Mouse (Mus musculus): ENCODE data around the gene AU021092.

Gene AU021092

GRCm38 (mm10) chr16:5214126-5214525, 8.0 kb downstream of the AU021092 start:
- no peak for DNase-seq (ENCODE audit: low spot score in 2 of 2)

DNA sequence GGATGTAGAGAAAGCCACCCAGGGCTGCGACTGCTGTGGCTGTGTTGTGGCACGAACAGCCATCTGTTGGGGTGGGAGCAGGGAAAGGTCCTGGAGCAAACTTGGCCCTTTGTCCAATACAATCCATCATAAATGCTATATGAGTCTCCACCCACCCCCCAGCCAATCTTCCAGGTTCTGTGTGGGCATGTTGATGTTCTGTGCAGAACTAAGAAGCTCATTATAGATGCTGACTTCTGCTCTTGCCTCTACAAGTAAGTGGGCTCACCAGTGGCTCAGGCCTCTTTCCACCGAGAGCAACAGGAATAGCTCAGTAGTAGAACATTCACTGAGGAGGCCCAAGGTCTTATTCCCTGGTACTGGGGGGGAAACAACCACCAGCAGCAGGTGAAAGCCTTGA, 9.9 kb downstream of the AU021092 start:
- DNase-seq (ENCODE audit: low spot score in 2 of 2), result no peak

DNA sequence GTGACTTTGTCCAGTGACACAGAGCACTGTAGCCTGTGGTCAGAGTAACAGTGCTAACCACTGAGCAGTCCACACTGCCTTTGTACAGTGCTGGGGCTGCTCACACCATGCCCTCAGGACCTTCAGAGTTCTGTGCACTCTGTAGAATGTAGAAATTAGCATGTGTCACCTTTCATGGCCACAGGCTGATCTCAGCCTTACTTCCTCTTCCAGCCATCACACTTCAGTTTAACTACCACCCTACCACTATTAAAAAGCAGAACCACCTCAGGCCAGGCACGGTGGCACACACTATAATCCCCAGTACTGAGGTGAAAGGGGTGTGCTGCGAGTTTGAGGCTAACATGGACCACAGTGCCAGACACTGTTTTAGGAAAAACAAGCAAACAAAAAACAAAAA, 11.7 kb downstream of the AU021092 start:
- DNase-seq (ENCODE audit: low spot score in 2 of 2), result no peak

- DNase-seq (ENCODE audit: low spot score in 2 of 2), result no peak
These were observed 16.0 kb downstream of the AU021092 start for GRCm38 (mm10) chr16:5206051-5206450.

DNA sequence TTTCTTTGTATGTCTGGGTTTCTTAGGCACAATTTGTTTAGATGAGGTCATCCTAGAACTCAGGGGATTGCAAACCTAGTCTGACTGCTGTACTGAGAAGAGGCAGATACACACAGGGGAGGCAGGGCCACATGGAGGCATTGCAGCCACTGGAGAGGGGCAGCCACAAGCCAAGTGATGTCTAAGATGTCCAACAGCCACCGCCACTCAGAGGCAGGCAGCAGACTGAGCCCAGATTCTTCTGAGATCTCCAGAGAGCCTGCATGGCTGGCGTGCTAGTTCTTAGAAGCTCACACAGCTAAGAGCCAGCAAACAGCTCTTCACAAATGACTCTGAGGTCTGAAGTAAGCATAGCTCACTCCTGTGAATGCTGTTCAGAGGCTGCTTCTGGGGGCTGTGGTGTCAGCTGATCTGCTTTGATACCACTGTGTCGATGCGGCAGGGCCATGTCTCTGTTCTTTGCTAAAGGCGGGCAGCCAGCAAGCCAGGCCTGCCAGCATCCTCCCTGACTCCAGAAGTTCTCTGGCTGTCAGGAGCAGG, 16.6 kb downstream of the AU021092 start:
- DNase-seq (ENCODE audit: low spot score in 2 of 2), result no peak

- DNase-seq (ENCODE audit: low spot score in 2 of 2), result peak; percentile 58 to 70
These were observed 18.2 kb downstream of the AU021092 start, which contains the start of gene Nagpa for GRCm38 (mm10) chr16:5203668-5204433. Gene Nagpa, minus strand, starts transcription at chr16:5204012.

GRCm38 (mm10) chr16:5203200-5203599, 18.9 kb downstream of the AU021092 start:
- peak; percentile 20 for DNase-seq (ENCODE audit: low spot score in 2 of 2)

- peak; percentile 10 to 41 for DNase-seq (ENCODE audit: low spot score in 2 of 2)
These were observed 19.4 kb downstream of the AU021092 start for GRCm38 (mm10) chr16:5202681-5203080.

DNA sequence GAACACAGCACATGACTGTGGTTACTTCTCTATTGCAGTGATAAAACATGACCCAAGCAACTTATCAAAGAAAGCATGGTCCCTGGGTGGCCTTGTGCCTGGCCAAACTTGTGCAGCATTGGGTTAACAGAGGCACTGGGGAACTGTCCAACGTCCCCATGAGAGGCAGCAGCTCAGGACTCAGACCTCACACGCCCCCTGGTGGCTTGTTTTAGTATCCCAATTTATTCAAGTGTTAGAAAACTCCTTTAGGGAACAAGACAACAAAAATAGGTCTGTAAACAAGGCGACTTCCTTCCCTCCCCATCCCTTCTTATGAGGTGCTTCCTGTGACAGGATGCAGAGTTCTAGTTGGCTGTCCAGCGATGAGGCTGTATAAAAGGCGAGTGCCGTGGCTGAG, 27.0 kb downstream of the AU021092 start:
- DNase-seq (ENCODE audit: low spot score in 2 of 2), result peak in 1 of 2 experiments; percentile 50

GRCm38 (mm10) chr16:5186234-5186633, 35.9 kb downstream of the AU021092 start:
- DNase-seq (ENCODE audit: low spot score in 2 of 2), result no peak

GRCm38 (mm10) chr16:5185691-5186090, 36.4 kb downstream of the AU021092 start:
- no peak for DNase-seq (ENCODE audit: low spot score in 2 of 2)

GRCm38 (mm10) chr16:5184956-5185355, 37.1 kb downstream of the AU021092 start:
- DNase-seq (ENCODE audit: low spot score in 2 of 2), result no peak

DNA sequence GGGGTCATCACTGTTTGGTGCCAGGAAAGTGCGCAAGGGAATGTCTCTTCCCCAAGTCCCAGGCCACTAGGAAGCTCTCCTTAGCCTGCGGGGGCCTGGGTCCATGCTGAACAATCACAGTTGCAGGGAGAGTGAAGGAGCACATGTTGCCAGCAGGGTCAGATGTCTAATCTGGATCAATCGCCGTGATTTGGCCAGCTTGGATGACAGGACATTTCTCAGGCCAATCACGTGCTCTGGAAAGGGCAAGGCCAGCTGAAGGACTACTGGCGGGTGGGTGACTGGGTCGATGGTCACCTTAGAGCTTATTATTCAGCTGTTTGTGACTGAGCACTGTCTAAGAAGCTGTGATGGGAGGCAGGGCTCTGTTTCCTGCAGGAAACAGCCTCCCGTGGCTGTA, 38.0 kb downstream of the AU021092 start:
- no peak for DNase-seq (ENCODE audit: low spot score in 2 of 2)

DNA sequence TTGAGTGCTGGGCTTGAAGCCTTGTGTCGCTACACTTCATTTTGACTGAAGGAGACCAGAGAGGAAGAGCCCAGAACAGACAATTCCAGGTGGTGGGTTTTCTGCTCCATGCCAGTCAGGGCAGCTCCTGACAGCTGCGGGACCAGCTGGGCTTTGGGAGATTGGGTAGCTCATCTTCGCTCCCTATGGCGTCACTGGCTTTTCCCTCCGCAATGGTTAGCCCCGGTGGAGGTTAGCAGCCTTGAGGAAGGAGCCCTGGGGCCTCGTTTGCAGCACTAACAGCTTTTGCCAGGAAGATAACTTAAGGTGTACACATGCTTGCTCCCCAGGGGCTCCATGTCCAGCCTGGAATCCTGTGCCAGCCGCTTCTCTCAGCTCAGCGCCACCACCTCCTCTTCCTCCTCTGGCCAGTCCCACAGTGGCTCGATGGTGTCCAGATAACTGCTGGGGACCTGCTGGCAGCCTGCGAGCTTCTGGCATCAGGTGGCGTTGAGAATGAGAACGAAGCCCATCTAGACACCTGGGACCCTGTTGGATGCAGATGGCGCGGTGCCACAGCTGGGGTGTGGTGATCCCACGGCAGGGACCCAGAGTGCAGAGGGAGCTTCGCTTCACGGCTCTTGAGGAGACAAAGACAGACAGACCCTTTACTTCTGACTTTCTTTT, 38.7 kb downstream of the AU021092 start:
- DNase-seq (ENCODE audit: low spot score in 2 of 2), result no peak

DNA sequence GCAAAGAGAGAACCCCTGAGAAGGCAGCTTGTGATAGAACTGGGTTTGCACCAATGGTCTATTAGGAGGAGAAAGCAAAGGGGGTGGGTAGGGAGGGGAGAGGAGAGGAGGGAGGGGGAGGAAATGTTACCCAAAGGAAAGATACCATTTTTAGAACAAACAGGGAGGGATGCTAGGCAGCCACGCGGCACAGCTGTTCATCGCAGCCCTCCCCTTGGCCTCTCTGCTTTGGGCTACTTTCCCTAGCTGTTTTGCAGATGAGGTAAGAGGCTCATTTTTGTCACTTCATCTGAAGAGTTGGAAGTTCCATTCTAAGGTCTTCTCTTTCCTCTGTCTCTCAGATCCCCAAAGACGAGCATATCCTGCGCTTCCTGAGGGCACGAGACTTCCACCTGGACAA, 49.5 kb downstream of the AU021092 start:
- DNase-seq (ENCODE audit: low spot score in 2 of 2), result no peak

GRCm38 (mm10) chr16:5168829-5169228, 53.3 kb downstream of the AU021092 start:
- no peak for DNase-seq (ENCODE audit: low spot score in 2 of 2)

DNA sequence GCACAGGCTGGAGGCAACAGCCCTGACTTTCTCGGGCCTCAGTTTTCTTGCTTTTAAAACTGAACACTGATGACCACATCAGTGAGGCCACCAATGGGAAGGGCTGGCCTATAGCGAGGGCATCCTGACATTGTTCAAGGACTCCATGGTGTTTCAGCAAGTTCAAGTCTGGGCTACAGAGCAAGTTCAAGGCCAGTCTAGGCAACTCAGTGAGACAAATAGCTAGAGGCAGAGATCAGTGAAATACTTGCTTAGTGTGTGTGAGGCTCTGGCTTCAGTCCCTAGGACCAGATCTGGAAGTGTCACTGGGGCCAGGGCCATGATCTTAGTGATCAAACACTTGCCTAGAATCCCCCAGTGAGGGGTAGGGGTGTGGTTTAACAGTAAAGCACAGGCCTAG, 54.1 kb downstream of the AU021092 start:
- DNase-seq (ENCODE audit: low spot score in 2 of 2), result no peak

GRCm38 (mm10) chr16:5164327-5164726, 57.8 kb downstream of the AU021092 start:
- DNase-seq (ENCODE audit: low spot score in 2 of 2), result no peak

Data from thymus, postnatal 10 days (tissue).